In the genomic region with DNA sequence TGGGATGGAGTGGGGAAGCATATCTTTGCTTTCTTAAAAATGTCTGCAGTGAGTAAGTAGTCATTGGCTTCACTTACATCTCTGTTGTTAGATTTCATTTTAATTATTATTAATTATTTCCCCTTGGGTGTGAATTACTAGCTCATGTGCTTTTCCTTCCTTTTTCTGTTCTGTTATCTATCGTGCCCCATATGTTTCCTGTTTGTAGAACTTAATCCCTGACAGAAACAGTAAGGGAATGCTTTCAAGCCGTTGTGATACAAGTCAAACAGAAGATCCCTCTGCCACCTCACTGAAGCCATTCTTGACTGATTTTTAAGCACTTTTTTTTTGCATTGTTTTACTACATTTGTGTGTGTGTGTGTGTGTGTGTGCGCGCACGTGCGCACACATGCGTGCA, we compare ENCODE assay signal across 15 mouse cellular contexts.
"Had no signal": no experiment of that assay in that cellular context is flagged by ENCODE, and none has a peak within 500 bp of the region (broad histone marks: within the 10 kb centered on the region; RNA-seq: fewer than 3 reads in every experiment).

No protein-coding gene starts in this region.

- H3K9ac ChIP-seq: limb, embryonic 13.5 days; liver, embryonic 13.5 days had no signal

- H3K4me2 ChIP-seq: limb, embryonic 13.5 days; liver, embryonic 13.5 days; midbrain, embryonic 11.5 days had no signal

- H3K27me3 ChIP-seq: limb, embryonic 13.5 days; liver, embryonic 13.5 days had no signal

- H3K4me3 ChIP-seq: layer of hippocampus, adult 2 months; limb, embryonic 10.5 days; limb, embryonic 13.5 days; liver, embryonic 13.5 days had no signal

- H3K9me3 ChIP-seq: limb, embryonic 10.5 days; limb, embryonic 13.5 days; liver, embryonic 13.5 days had no signal

- ATAC-seq: intestine, postnatal 0 days had no signal

- DNase-seq: kidney, adult 2 months; kidney, postnatal 25 days; layer of hippocampus, adult 9-11 months; liver; liver, embryonic 13.5 days; midbrain, embryonic 14.5 days; thymus, adult 18-20 months; thymus, postnatal 36 days had no signal

- H3K27ac ChIP-seq: kidney, postnatal 0 days; layer of hippocampus, adult 2 months; limb, embryonic 10.5 days; limb, embryonic 13.5 days; liver, embryonic 13.5 days; macrophage had no signal

- H3K4me1 ChIP-seq: limb, embryonic 10.5 days; limb, embryonic 13.5 days; liver, embryonic 13.5 days had no signal

- H3K36me3 ChIP-seq: limb, embryonic 10.5 days; limb, embryonic 13.5 days; liver, embryonic 13.5 days had no signal
